Mouse (Mus musculus) embryo, embryonic 10 days (tissue): ENCODE data around the gene Akap11.

Source experiments
- DNase-seq: peaks from one replicate; pipeline ENCODE4 v3.0.0-alpha.2; 2015; ENCODE audit warnings: low spot score

Gene Akap11

DNA sequence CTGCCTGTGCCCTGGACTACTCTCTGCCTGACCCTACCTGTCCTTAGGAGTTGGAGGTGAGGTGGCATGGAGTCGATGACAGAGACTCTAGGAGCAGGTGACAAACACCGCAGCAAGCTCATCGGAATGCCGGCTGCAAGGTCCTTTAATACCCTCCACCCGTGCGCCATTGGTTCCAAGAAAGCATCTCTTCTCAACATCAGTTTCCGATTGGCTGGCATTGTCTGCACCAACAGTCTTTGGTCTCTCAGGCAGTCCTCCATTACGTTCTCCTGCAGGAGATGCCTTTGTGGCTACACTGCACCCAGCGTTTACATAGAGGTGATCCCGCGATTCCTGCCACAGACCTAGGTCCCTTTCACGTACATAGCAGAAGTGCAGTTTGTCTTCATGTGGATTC is 88.6 kb downstream of the Akap11 start:
- no peak for DNase-seq

DNA sequence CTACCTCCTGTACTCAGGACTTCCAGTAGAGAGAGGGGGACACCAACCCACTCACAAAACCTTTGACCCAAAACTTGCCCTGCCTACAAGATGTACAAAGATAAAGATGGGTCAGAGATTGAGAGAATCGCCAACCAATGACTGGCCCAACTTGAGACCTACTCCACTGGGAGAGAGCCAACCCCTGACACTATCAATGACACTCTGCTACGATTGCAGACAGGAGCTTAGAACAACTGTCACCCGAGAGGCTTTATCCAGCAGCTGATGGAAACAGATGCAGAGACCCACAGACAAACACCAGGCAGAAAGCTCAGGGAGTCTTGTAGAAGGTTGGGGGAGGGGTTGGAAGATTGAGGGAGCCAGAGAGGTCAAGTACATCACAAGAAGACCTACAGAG is 89.1 kb downstream of the Akap11 start:
- DNase-seq = no peak
